Mouse (Mus musculus) midbrain, embryonic 10.5 days (tissue): ENCODE results near the gene Knl1. TPM values are rescaled to one million over a fixed set of nuclear protein-coding genes. Genes with fewer than 3 reads are reported as not detected.

Experiments
- DNase-seq: peaks from one replicate; pipeline ENCODE4 v3.0.0-alpha.2; 2017; ENCODE audit warnings: low spot score
- H3K27ac ChIP-seq: fragments of 300-500 bp; sonication (generic); replicated peaks from 2 replicates; pipeline ENCODE4 v1.5.1; 2016; ENCODE audit warnings: mild to moderate bottlenecking
- H3K27me3 ChIP-seq: fragments of 300-500 bp; sonication (generic); 2 replicates; pipeline ENCODE4 v1.6.1; 2016; ENCODE audit warnings: low read depth, mild to moderate bottlenecking; ENCODE audit not compliant: poor library complexity, severe bottlenecking
- H3K36me3 ChIP-seq: fragments of 300-500 bp; sonication (generic); 2 replicates; pipeline ENCODE4 v1.6.1; 2016; ENCODE audit warnings: mild to moderate bottlenecking, moderate library complexity
- H3K4me1 ChIP-seq: fragments of 300-500 bp; sonication (generic); 2 replicates; pipeline ENCODE4 v1.6.1; 2016
- H3K4me3 ChIP-seq: fragments of 300-500 bp; sonication (generic); 2 replicates; pipeline ENCODE4 v1.5.1; 2016; ENCODE audit warnings: mild to moderate bottlenecking, moderate library complexity
- H3K9me3 ChIP-seq: fragments of 300-500 bp; sonication (generic); replicated peaks from 2 replicates; pipeline ENCODE4 v1.6.1; 2016; ENCODE audit warnings: mild to moderate bottlenecking
- WGBS: fragments of 180-500 bp; shearing (Covaris S2); methylation state at CpG from one replicate; pipeline ENCODE4 v1.1.7; 2016; 5-methylcytosine and 5-hydroxymethylcytosine counted together
- polyA plus RNA-seq: library from polyadenylated mRNA; unstranded; fragments of >200 nt; fragmentation: Nextera tagmentation; extraction: Ambion mirVana; gene quantifications from 2 replicates; pipeline ENCODE4 v1.2.1, GENCODE M21; 2016

The Knl1 gene
- polyA plus RNA-seq, 1 experiment from 2014 or later, result 68.4 TPM

DNA sequence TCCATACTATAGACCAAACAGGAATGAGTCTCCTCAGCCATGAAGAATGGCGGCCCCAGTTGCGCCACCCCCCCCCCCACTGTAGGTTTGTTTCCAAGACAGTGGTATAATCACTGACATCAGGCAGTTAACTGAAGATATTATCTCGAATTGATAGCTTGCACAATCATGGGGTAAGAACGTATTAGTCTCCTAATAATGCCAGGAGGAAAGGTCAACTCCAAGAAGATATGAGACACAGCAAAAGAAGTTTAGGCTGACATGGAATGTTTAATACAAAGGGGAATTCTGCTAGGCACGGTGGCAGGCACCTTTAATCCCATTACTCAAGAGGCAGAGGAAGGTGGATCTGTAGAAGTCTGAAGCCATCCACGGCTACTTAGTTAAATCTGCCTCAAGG lies 99.5 kb downstream of the Knl1 start:
- WGBS, result 84% methylated on average over 6 of the region's 6 CpGs
- Histone ChIP-seq H3K36me3 (peaks cover 97% of the 10 kb centered on the region), H3K27ac (no peak overlapping the region), H3K4me3 (no peak overlapping the region), H3K4me1 (no peaks in the 10 kb centered on the region), H3K27me3 (no peaks in the 10 kb centered on the region), H3K9me3 (peaks cover 4% of the 10 kb centered on the region; the same call in 1 of the 2 replicates)
- DNase-seq, result no peak

DNA sequence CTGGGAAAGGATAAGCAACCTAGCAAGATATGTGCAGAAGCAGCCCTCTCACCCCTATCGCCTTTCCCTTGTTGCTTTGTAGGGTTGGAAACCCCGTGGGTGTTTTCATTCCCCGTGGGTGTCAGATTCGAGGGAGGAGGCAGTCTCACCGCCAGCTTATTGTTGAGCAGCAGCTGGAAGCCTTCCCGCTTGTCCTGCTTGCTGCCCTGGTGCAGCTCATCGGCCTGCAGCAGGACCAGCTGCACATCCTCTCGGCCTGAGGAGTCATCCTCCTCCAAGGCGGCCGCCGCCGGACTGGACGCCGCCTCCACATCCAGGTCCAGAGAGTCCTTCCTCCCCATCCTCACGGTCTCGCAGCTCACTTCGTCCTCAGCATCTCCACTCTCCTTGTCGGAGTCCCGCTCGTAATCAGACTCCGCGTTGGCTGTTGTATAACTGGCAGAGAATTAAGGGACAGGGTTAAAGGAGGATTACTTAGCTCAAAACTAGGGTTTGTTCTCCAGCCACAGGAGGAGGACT lies 100.3 kb downstream of the Knl1 start:
- WGBS, result 86% methylated on average over 22 of the region's 22 CpGs
- H3K4me1 ChIP-seq, result no peaks in the 10 kb centered on the region
- DNase-seq, result no peak
- no peak overlapping the region for H3K27ac ChIP-seq
- no peak overlapping the region for H3K4me3 ChIP-seq
- H3K27me3 ChIP-seq, result no peaks in the 10 kb centered on the region
- peaks cover 4% of the 10 kb centered on the region; the same call in 1 of the 2 replicates for H3K9me3 ChIP-seq
- H3K36me3 ChIP-seq, result peaks cover 97% of the 10 kb centered on the region

GRCm38 (mm10) chr2:119147775-119148174 lies 100.9 kb downstream of the Knl1 start:
- Histone ChIP-seq H3K36me3 (peaks cover 97% of the 10 kb centered on the region), H3K27me3 (no peaks in the 10 kb centered on the region), H3K4me1 (no peaks in the 10 kb centered on the region), H3K4me3 (no peak overlapping the region), H3K27ac (no peak overlapping the region), H3K9me3 (peaks cover 4% of the 10 kb centered on the region; the same call in 1 of the 2 replicates)
- no peak for DNase-seq
- WGBS, result 95% methylated on average over 8 of the region's 8 CpGs

DNA sequence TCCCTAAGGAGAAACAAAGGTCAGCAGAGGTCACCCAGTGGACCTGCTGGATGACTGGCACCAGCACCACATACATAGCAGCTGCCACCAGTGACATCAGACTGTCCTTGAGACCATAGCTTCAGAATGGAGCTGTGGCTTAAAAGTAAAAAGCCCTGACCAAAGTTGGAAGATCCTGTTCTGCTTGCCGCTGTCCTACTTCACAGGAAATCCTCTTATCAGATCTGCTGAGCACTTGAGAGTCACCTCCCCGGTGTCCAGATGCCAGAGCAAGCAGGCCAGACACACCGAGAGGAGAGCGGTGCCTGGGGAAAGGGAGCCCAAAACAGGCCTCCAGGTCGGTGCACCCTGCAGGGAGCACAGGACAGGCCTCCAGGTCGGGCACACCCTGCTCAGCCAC lies 105.3 kb downstream of the Knl1 start:
- Histone ChIP-seq H3K4me3 (no peak overlapping the region), H3K4me1 (peaks cover 16% of the 10 kb centered on the region), H3K9me3 (no peaks in the 10 kb centered on the region), H3K27me3 (no peaks in the 10 kb centered on the region), H3K27ac (no peak overlapping the region), H3K36me3 (peaks cover 79% of the 10 kb centered on the region)
- 92% methylated on average over 6 of the region's 6 CpGs for WGBS
- DNase-seq, result no peak

DNA sequence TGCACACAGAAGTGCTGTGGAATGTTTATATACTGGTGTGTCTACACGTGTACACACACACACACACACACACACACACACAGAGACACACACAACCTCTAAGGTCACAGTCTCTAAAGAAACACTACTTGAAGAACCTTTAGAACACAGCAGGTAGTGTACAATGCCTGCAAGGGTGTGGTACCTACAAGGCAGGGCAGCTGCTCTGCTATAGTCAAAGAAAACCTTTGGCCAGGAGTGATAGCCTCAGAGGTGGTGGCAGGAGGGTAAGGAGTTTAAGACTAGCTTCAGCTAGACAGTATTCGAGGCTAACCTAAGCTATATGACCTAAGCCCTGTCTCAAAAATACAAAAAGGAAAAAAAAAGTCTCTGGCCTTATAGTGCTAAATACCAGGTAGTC lies 107.8 kb downstream of the Knl1 start:
- Histone ChIP-seq H3K4me3 (no peak overlapping the region), H3K27me3 (no peaks in the 10 kb centered on the region), H3K36me3 (peaks cover 55% of the 10 kb centered on the region), H3K4me1 (peaks cover 19% of the 10 kb centered on the region), H3K27ac (no peak overlapping the region), H3K9me3 (no peaks in the 10 kb centered on the region)
- DNase-seq, result no peak
- 88% methylated on average over 2 of the region's 2 CpGs for WGBS

Other genes starting within 250 kb of the Knl1 start
- 181 and 184 TPM in 2 replicates for gene Knstrn, start 233.1 kb upstream of the Knl1 start, polyA plus RNA-seq
- 63.3 and 67.3 TPM in 2 replicates for gene Ivd, start 185.2 kb upstream of the Knl1 start, polyA plus RNA-seq
- gene Bahd1, start 146.7 kb upstream of the Knl1 start, polyA plus RNA-seq, result 3.8 and 3.9 TPM in 2 replicates
- gene Chst14, start 120.6 kb upstream of the Knl1 start, polyA plus RNA-seq, result 14.5 and 17.2 TPM in 2 replicates
- gene Ccdc32, start 17.7 kb upstream of the Knl1 start, polyA plus RNA-seq, result 21.9 and 22.4 TPM in 2 replicates
- 7.0 and 7.9 TPM in 2 replicates for gene Rpusd2, start 12.3 kb upstream of the Knl1 start, polyA plus RNA-seq
- gene Rad51, start 65.7 kb downstream of the Knl1 start, polyA plus RNA-seq, result 95.6 and 97.9 TPM in 2 replicates
- gene Rmdn3, start 109.9 kb downstream of the Knl1 start, polyA plus RNA-seq, result 47.4 and 49.9 TPM in 2 replicates
- 2.7 and 3.2 TPM in 2 replicates for gene Gchfr, start 120.7 kb downstream of the Knl1 start, polyA plus RNA-seq
- gene Gm14137, start 127.4 kb downstream of the Knl1 start, polyA plus RNA-seq, result 0.72 and 1.1 TPM in 2 replicates
- gene Zfyve19, start 161.5 kb downstream of the Knl1 start, polyA plus RNA-seq, result 56.1 and 57.4 TPM in 2 replicates
- 24.5 and 26.2 TPM in 2 replicates for gene Dnajc17, start 161.7 kb downstream of the Knl1 start, polyA plus RNA-seq
- not detected in 2 replicates for gene Ppp1r14d, start 182.8 kb downstream of the Knl1 start, polyA plus RNA-seq
- 1.9 and 2.4 TPM in 2 replicates for gene Spint1, start 190.2 kb downstream of the Knl1 start, polyA plus RNA-seq
- 0.83 and 1.9 TPM in 2 replicates for gene Rhov, start 224.2 kb downstream of the Knl1 start, polyA plus RNA-seq
- gene Vps18, start 241.6 kb downstream of the Knl1 start, polyA plus RNA-seq, result 23.1 and 27.5 TPM in 2 replicates